Mouse (Mus musculus) cerebellum, adult 2 months (tissue): Measurements from ENCODE around the gene Cd3d. TPM values are rescaled to one million over a fixed set of nuclear protein-coding genes. Genes with fewer than 3 reads are reported as not detected.
A peak's percentile ranks its signal among the peaks of the same experiment; 100 is the strongest.
"Not testable (repeated sequence)": the region's sequence is repeated elsewhere in the genome, so short reads cannot be mapped to it uniquely, and the experiment has no call there.

Source experiments
- DNase-seq, 2 experiments: peaks; one replicate each; pipeline ENCODE4 v3.0.0; 2021
- H3K27ac ChIP-seq: fragments of 200-500 bp; 2 replicates; pipeline ENCODE4 v1.5.1; 2012; ENCODE audit warnings: low read length, control low read depth, inconsistent platforms; ENCODE audit not compliant: insufficient read depth
- H3K27me3 ChIP-seq: fragments of 200-500 bp; 2 replicates; pipeline ENCODE4 v1.6.1; 2012; ENCODE audit warnings: inconsistent platforms, mild to moderate bottlenecking, low read length, moderate library complexity; ENCODE audit not compliant: control insufficient read depth, insufficient read depth
- H3K4me1 ChIP-seq: fragments of 200-500 bp; 2 replicates; pipeline ENCODE4 v1.6.1; 2011; ENCODE audit warnings: low read length; ENCODE audit not compliant: control insufficient read depth, insufficient read depth
- H3K4me3 ChIP-seq: fragments of 200-500 bp; replicated peaks from 2 replicates; pipeline ENCODE3; 2011; ENCODE audit warnings: mild to moderate bottlenecking, low read depth, low read length, control low read depth; ENCODE audit not compliant: insufficient read depth
- CTCF ChIP-seq: fragments of 200-500 bp; IDR thresholded peaks from 2 replicates; pipeline ENCODE4 v1.5.1; 2011; ENCODE audit warnings: low read depth, mild to moderate bottlenecking, control low read depth, low read length, moderate library complexity, borderline replicate concordance; ENCODE audit not compliant: insufficient read depth
- POLR2A ChIP-seq: fragments of 200-500 bp; IDR thresholded peaks from 2 replicates; pipeline ENCODE4 v1.6.1; 2011; ENCODE audit warnings: low read length, control low read depth, borderline replicate concordance; ENCODE audit not compliant: insufficient read depth
- WGBS: fragments of 180-500 bp; shearing (Covaris S2); methylation state at CpG from one replicate; pipeline ENCODE4 v1.1.7; 2018; 5-methylcytosine and 5-hydroxymethylcytosine counted together
- polyA plus RNA-seq: library from polyadenylated mRNA; depleted of rRNA; stranded (reverse); fragments of >200 nt; gene quantifications from 2 replicates; pipeline ENCODE4 v1.2.3, GENCODE M21; 2012

Cd3d gene
- polyA plus RNA-seq, 1 experiment = 0.08 TPM

- 25% methylated on average over 3 of the region's 3 CpGs for WGBS
These were observed 14.8 kb upstream of the Cd3d start for GRCm38 (mm10) chr9:44966815-44967242.

GRCm38 (mm10) chr9:44967763-44968162, 13.8 kb upstream of the Cd3d start:
- 74% methylated on average over 5 of the region's 5 CpGs for whole genome bisulfite sequencing
- not testable (repeated sequence) for H3K4me3 ChIP-seq, H3K27me3 ChIP-seq, DNase-seq, H3K27ac ChIP-seq, H3K4me1 ChIP-seq

More at GRCm38 (mm10) chr9:44966815-44967242, 14.8 kb upstream of the Cd3d start:
- TF ChIP-seq POLR2A (no peak), CTCF (peak; percentile 84)
- Histone ChIP-seq H3K27ac (no peak overlapping the region), H3K4me3 (no peak overlapping the region), H3K4me1 (no peaks in the 10 kb centered on the region), H3K27me3 (no peaks in the 10 kb centered on the region)
- peak; percentile 85 to 89 for DNase-seq

- 69% methylated on average over 1 of the region's 1 CpGs for WGBS
- Histone ChIP-seq H3K27me3 (no peaks in the 10 kb centered on the region), H3K4me1 (no peaks in the 10 kb centered on the region), H3K4me3 (no peak overlapping the region), H3K27ac (no peak overlapping the region)
- no peak for DNase-seq
- TF ChIP-seq POLR2A = no peak
- 0 out of 2 replicates have a peak, but pooled peaks have one; percentile 18 for TF ChIP-seq CTCF
These were observed 12.1 kb upstream of the Cd3d start for GRCm38 (mm10) chr9:44969450-44969849.

GRCm38 (mm10) chr9:44977813-44978212, 3.8 kb upstream of the Cd3d start:
- Histone ChIP-seq H3K4me1 (no peaks in the 10 kb centered on the region), H3K27me3 (no peaks in the 10 kb centered on the region; the same call in 1 of the 2 replicates), H3K27ac (no peak overlapping the region), H3K4me3 (no peak overlapping the region)
- 72% methylated on average over 6 of the region's 6 CpGs for WGBS
- DNase-seq = no peak
- TF ChIP-seq CTCF (no peak), POLR2A (no peak)

- Histone ChIP-seq H3K4me1 (no peaks in the 10 kb centered on the region), H3K27ac (no peak overlapping the region), H3K4me3 (no peak overlapping the region), H3K27me3 (no peaks in the 10 kb centered on the region; the same call in 1 of the 2 replicates)
- no peak for DNase-seq
- WGBS = 74% methylated on average over 7 of the region's 7 CpGs
- TF ChIP-seq CTCF = no peak
- TF ChIP-seq POLR2A = no peak
These were observed 1.8 kb upstream of the Cd3d start for GRCm38 (mm10) chr9:44979806-44980205.

- no peaks in the 10 kb centered on the region for H3K4me1 ChIP-seq
- WGBS = 70% methylated on average over 3 of the region's 3 CpGs
- no peak for DNase-seq
- no peaks in the 10 kb centered on the region; the same call in 1 of the 2 replicates for H3K27me3 ChIP-seq
- no peak within 1 kb of the TSS for H3K27ac ChIP-seq
- no peak for TF ChIP-seq POLR2A
- TF ChIP-seq CTCF = no peak
- no peak within 1 kb of the TSS for H3K4me3 ChIP-seq
These were observed 1.3 kb upstream of the Cd3d start, which contains the start of gene Cd3g for GRCm38 (mm10) chr9:44980242-44980641. Gene Cd3g (minus strand): TSS chr9:44980431.

- no peak overlapping the region for H3K27ac ChIP-seq
- WGBS = 85% methylated on average over 2 of the region's 2 CpGs
- no peak for DNase-seq
- no peak overlapping the region for H3K4me3 ChIP-seq
- no peaks in the 10 kb centered on the region for H3K4me1 ChIP-seq
- no peaks in the 10 kb centered on the region; the same call in 1 of the 2 replicates for H3K27me3 ChIP-seq
- TF ChIP-seq POLR2A (no peak), CTCF (no peak)
These were observed 482 bp upstream of the Cd3d start for GRCm38 (mm10) chr9:44981104-44981503.

- Histone ChIP-seq H3K27me3 (no peaks in the 10 kb centered on the region; the same call in 1 of the 2 replicates), H3K4me1 (no peaks in the 10 kb centered on the region), H3K4me3 (no peak overlapping the region), H3K27ac (no peak overlapping the region)
- no peak for DNase-seq
- WGBS = 89% methylated on average over 8 of the region's 8 CpGs
- TF ChIP-seq CTCF (no peak), POLR2A (no peak)
These were observed 495 bp downstream of the Cd3d start for GRCm38 (mm10) chr9:44982081-44982480.

- Histone ChIP-seq H3K27ac (no peak overlapping the region), H3K4me3 (no peak overlapping the region), H3K27me3 (no peaks in the 10 kb centered on the region; the same call in 1 of the 2 replicates), H3K4me1 (no peaks in the 10 kb centered on the region)
- TF ChIP-seq POLR2A (no peak), CTCF (no peak)
- 88% methylated on average over 3 of the region's 3 CpGs for WGBS
- DNase-seq = no peak
These were observed 945 bp downstream of the Cd3d start for GRCm38 (mm10) chr9:44982531-44982930.
